Mouse (Mus musculus): ENCODE results near the gene Gm2004. TPM values are rescaled to one million over a fixed set of nuclear protein-coding genes. Genes with fewer than 3 reads are reported as not detected.
"Not testable (repeated sequence)": the region's sequence is repeated elsewhere in the genome, so short reads cannot be mapped to it uniquely, and the experiment has no call there.

Gm2004 gene
- total RNA-seq (2017) = 1.0 TPM in 1 of 2 replicates, not detected in the other

DNA sequence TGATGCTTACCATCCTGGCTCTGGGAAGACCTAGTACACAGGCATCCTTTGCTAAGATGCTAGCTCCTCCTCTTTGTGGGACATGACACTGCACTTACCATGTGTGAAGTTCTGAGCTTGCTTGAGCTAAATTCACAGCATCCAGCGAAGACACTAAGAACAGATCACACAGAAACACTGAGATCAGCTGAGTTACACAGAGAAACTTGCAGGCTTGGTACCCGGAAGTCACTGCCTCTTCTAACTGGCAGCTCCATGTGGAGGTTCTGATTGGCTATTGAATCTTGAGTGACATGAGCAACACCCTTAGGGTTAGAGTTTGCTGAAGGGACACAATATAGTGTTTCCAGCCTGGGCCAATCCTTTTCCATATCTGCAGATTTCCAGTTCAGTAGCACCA is at the start of gene Gm2004:
TSS of gene Gm2004 (minus strand) at position 101 of the 400 bp plus-strand sequence.
- not testable (repeated sequence) for ATAC-seq (replicated peaks in 1 of 2; ENCODE audit: insufficient read depth in 1 of 2, low FRiP score in 2 of 2, low TSS enrichment in 1 of 2, low read depth in 1 of 2, poor library complexity in 2 of 2, severe bottlenecking in 2 of 2)

Other genes starting within 250 kb of the Gm2004 start
- gene Zfp966, start 218.7 kb downstream of the Gm2004 start, total RNA-seq (2017) = 22.6 and 25.2 TPM in 2 replicates
- 19.6 TPM in 1 of 2 replicates, not detected in the other for gene Gm2026, start 184.5 kb downstream of the Gm2004 start, total RNA-seq (2017)
- gene 2210418O10Rik, start 76.7 kb upstream of the Gm2004 start, total RNA-seq (2017) = 18.2 and 60.1 TPM in 2 replicates
- gene Gm11009, start 169.7 kb upstream of the Gm2004 start, total RNA-seq (2017) = not detected in 2 replicates